Mouse (Mus musculus): Measurements from ENCODE around the gene Pnliprp2. TPM values are rescaled to one million over a fixed set of nuclear protein-coding genes. Genes with fewer than 3 reads are reported as not detected.

Pnliprp2 gene
- polyA plus RNA-seq, 1 experiment from 2014 or later, result 18.4 TPM

DNA sequence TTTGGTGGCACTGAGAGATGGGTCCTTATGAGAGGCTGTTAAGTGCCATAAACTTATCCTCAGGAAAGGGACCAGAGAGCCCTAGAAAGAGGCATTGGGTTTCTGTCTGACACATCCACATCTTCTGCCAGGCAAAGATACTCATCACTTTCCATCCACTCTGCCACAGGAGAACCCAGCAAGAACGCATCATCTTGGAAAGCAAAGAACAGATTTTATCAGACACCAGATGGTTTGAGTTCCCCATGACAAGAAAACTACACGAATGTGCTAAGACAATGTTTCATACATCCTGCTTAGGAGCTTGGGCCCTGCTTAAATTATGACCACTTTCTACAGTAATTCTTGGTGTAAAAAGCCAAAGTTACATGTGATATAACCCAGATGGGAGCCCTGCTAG is 8.7 kb upstream of the Pnliprp2 start:
- H3K4me1 ChIP-seq, result no peaks in the 10 kb centered on the region
- no peak for ATAC-seq (ENCODE audit: insufficient read depth, low FRiP score, low read depth)
- H3K27me3 ChIP-seq (replicated peaks), result no peaks in the 10 kb centered on the region
- H3K4me2 ChIP-seq, result no peak overlapping the region
- no peak overlapping the region for H3K27ac ChIP-seq
- H3K4me3 ChIP-seq (replicated peaks), result no peak overlapping the region
- H3K9me3 ChIP-seq, result no peaks in the 10 kb centered on the region
- H3K9ac ChIP-seq, result no peak overlapping the region
- no peaks in the 10 kb centered on the region for H3K36me3 ChIP-seq
- 64% methylated on average over 2 of the region's 2 CpGs for WGBS

DNA sequence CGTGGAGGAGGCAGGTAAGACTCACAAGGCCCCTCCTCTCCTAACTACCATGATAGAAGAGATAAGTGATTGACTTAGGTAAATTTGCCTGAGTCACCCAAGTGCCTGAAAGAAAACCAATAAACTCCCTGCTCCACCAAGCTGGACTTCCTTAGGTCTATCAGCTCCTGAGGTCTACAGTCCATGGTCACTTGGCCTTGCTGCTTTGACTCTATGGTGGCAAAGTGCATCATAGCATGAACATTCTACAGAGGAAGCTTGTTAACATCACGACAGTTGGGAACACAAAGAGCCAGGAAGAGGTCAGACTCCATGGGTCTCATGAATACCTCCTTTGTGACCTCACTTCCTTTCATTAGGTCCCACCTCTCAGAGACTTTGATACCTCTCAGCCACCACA is 8.0 kb upstream of the Pnliprp2 start:
- H3K4me2 ChIP-seq, result no peak overlapping the region
- WGBS, result 51% methylated on average over 2 of the region's 2 CpGs
- H3K27ac ChIP-seq, result no peak overlapping the region
- ATAC-seq (ENCODE audit: insufficient read depth, low FRiP score, low read depth), result no peak
- H3K9ac ChIP-seq, result no peak overlapping the region
- no peaks in the 10 kb centered on the region for H3K9me3 ChIP-seq
- H3K4me1 ChIP-seq, result no peaks in the 10 kb centered on the region
- H3K36me3 ChIP-seq, result no peaks in the 10 kb centered on the region
- H3K4me3 ChIP-seq (replicated peaks), result no peak overlapping the region
- H3K27me3 ChIP-seq (replicated peaks), result no peaks in the 10 kb centered on the region

DNA sequence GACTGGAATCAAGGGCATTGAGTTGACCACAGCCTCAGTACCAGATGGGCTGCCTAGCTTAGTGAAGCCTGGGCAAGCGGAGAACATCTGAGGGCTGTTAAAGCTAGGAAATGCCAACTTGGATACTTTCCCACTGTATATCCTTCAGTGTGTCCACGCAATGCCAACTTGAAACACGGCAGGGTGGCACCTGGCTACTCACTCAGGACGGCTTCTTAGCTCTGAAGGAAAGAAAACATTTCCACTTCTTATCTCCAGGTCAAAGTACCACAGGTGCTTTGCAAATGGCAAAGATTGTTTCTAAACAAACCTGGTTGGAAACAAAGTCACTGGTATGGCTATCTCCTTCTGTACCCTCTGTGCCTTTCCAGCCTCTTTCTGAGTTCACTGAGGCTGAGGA is 648 bp upstream of the Pnliprp2 start:
- peaks cover 3% of the 10 kb centered on the region; the same call in 1 of the 2 replicates for H3K4me1 ChIP-seq
- 0 out of 2 replicates have a peak overlapping the region, but pooled peaks have one; percentile 32 for H3K27ac ChIP-seq
- H3K4me3 ChIP-seq (replicated peaks), result no peak overlapping the region
- H3K36me3 ChIP-seq, result no peaks in the 10 kb centered on the region
- H3K4me2 ChIP-seq, result no peak overlapping the region
- no peaks in the 10 kb centered on the region for H3K27me3 ChIP-seq (replicated peaks)
- H3K9me3 ChIP-seq, result no peaks in the 10 kb centered on the region
- no peak overlapping the region for H3K9ac ChIP-seq
- no peak for ATAC-seq (ENCODE audit: insufficient read depth, low FRiP score, low read depth)
- 57% methylated on average over 4 of the region's 4 CpGs for whole genome bisulfite sequencing

DNA sequence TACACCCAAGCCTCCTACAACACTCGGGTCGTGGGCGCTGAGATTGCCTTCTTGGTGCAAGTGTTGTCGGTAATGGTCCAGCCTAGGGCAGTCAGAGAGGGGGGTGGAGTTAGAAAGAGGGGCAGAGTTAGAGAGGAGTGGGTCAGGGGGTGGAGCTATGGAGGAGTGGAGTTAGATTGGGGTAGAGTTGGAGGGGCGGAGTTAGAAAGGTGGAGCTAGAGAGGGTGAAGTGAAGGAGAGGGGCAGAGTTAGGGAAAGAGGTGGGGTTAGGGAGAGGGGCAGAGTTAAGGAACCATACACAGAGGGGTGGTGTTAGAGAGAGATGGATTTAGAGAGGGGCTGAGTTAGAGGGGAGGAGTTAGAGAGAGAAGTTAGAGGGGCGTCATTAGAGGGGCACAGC is 2.8 kb downstream of the Pnliprp2 start:
- no peak for ATAC-seq (ENCODE audit: insufficient read depth, low FRiP score, low read depth)
- H3K4me3 ChIP-seq (replicated peaks), result no peak overlapping the region
- no peak overlapping the region for H3K9ac ChIP-seq
- WGBS, result 27% methylated on average over 6 of the region's 6 CpGs
- H3K27ac ChIP-seq, result no peak overlapping the region
- H3K4me2 ChIP-seq, result no peak overlapping the region
- H3K9me3 ChIP-seq, result no peaks in the 10 kb centered on the region
- H3K27me3 ChIP-seq (replicated peaks), result no peaks in the 10 kb centered on the region
- H3K36me3 ChIP-seq, result no peaks in the 10 kb centered on the region
- peaks cover 3% of the 10 kb centered on the region; the same call in 1 of the 2 replicates for H3K4me1 ChIP-seq

DNA sequence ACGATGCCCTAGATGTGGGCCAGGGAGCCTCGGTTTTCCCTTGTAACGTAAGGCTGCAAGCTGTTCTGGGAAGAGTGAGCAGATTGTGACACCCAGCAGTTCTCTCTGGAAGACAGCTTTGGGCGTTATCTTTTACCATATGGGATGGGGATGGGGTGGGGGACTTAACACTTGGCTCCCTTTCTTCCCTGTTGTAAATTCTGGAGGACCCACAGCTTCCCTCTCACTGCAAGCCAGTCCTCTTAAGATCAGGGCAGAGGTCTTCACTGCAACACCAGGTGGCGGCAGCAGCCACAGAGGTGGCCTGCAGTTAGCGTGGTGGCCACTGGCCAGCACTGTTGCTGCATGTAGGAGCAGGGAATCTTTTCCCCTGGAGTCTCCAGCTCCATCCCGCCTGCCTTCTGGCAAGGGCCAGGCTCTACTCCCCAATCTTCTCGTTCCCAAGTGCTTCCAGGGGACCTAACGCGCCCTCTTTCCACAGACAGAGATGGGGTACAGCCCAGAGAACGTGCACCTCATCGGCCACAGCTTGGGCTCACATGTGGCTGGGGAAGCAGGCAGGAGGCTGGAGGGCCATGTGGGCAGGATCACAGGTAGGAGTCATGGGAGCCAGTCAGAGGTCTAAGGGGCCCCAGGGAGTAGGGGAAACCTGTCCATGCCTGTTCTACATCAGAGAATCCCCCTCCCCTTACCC is 3.5 kb downstream of the Pnliprp2 start:
- ATAC-seq (ENCODE audit: insufficient read depth, low FRiP score, low read depth), result peak; percentile 45; the same call in 1 of the 2 replicates
- Histone ChIP-seq H3K36me3 (no peaks in the 10 kb centered on the region), H3K4me3 (replicated peaks) (no peak overlapping the region), H3K4me1 (peaks cover 3% of the 10 kb centered on the region; the same call in 1 of the 2 replicates), H3K27me3 (replicated peaks) (no peaks in the 10 kb centered on the region), H3K9ac (no peak overlapping the region), H3K27ac (no peak overlapping the region), H3K4me2 (no peak overlapping the region), H3K9me3 (no peaks in the 10 kb centered on the region)
- 11% methylated on average over 12 of the region's 12 CpGs for WGBS

DNA sequence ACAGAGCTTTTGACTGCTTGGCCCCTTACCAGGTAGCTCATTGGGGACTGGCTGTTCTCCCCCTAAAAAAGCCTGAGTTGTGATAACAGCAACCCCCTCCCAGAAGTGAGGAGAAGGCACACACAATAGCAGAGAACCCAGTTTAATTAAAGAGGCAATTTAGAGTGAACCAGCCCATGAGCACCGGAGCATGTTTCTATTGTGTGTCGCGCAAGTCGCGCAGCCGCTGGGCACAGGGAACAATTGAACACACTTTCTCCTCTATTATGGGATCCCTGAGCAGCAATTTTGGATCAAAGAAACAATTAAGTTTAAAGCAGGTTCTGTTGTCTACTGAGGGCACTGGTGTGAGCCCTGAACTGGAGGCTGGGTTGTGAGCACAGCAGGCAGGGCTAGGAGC is 7.8 kb downstream of the Pnliprp2 start:
- Histone ChIP-seq H3K4me1 (peaks cover 3% of the 10 kb centered on the region; the same call in 1 of the 2 replicates), H3K9ac (no peak overlapping the region), H3K27me3 (replicated peaks) (no peaks in the 10 kb centered on the region), H3K27ac (no peak overlapping the region), H3K9me3 (no peaks in the 10 kb centered on the region), H3K36me3 (no peaks in the 10 kb centered on the region), H3K4me2 (no peak overlapping the region), H3K4me3 (replicated peaks) (no peak overlapping the region)
- no peak for ATAC-seq (ENCODE audit: insufficient read depth, low FRiP score, low read depth)
- 94% methylated on average over 6 of the region's 6 CpGs for WGBS

DNA sequence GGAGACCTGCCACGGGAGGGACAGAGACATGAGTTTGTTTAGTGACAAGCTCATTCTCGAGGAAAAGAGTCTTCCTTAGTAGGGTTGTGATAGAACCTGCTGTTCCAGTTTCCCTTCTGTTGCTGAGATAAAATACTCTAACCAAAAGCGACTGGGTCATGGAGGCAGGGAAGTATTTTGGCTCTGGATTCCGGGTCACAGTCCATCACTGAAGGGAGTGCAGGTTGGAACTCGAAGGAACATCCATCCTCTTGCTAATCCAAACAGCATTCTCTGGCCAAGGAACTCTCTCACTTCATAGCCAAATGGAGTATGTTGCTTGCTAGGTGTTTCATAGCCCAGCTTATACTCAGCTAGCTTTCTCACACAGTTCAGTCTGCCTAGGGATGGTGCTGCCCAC is 16.9 kb downstream of the Pnliprp2 start:
- no peaks in the 10 kb centered on the region for H3K36me3 ChIP-seq
- 56% methylated on average over 5 of the region's 5 CpGs for WGBS

DNA sequence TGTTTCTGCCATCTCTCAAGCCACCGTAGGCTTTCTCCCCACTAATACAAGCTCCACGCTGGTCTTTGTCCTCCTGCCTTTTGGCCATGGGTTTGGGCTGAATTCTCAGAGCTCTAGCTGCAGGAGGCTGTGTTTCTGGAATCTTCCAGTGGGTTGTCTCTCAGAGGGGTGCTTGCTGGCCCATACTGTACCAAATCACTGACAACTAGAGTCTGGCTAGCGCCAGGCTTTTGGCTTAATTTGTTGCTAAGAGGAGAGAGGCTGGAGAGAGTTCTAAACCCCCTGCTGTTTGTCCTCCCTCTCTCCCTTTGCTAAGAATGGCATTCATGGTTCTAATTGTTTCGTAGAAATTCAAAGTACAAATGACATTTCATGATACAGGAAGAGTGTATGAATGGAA is 22.0 kb downstream of the Pnliprp2 start:
- Histone ChIP-seq H3K4me3 (replicated peaks) (no peak overlapping the region), H3K9ac (no peak overlapping the region), H3K4me1 (no peaks in the 10 kb centered on the region), H3K9me3 (no peaks in the 10 kb centered on the region), H3K36me3 (no peaks in the 10 kb centered on the region), H3K27ac (no peak overlapping the region), H3K27me3 (replicated peaks) (no peaks in the 10 kb centered on the region), H3K4me2 (no peak overlapping the region)
- WGBS, result 71% methylated on average over 4 of the region's 4 CpGs
- ATAC-seq (ENCODE audit: insufficient read depth, low FRiP score, low read depth), result no peak

More for the DNA sequence above, 16.9 kb downstream of the Pnliprp2 start:
- H3K9ac ChIP-seq, result no peak overlapping the region
- H3K9me3 ChIP-seq, result no peaks in the 10 kb centered on the region
- H3K4me1 ChIP-seq, result no peaks in the 10 kb centered on the region
- no peak overlapping the region for H3K4me2 ChIP-seq
- ATAC-seq (ENCODE audit: insufficient read depth, low FRiP score, low read depth), result no peak
- no peak overlapping the region for H3K27ac ChIP-seq
- H3K27me3 ChIP-seq (replicated peaks), result no peaks in the 10 kb centered on the region
- no peak overlapping the region for H3K4me3 ChIP-seq (replicated peaks)

DNA sequence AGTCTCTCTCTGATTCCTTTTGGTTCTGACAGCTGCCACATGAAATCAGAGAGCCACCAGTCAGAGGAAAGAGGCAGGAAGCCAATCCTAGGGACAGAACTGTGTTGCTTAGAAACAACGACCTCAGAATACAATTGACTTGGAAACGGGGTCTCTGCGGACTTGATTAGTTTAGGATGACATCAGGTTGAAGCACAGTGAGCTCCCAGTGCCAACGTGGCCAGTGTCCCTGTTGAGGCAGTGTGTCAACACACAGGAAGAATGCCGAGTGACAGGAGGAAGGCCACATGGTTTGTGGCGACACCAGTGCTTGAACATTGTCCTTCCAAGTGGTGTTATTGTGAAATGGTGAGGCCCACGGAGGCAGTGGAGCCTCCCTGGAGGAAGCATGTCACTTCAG is 24.4 kb downstream of the Pnliprp2 start:
- Histone ChIP-seq H3K4me1 (no peaks in the 10 kb centered on the region), H3K27me3 (replicated peaks) (no peaks in the 10 kb centered on the region), H3K9me3 (no peaks in the 10 kb centered on the region), H3K4me2 (no peak overlapping the region), H3K27ac (no peak overlapping the region), H3K36me3 (no peaks in the 10 kb centered on the region), H3K9ac (no peak overlapping the region), H3K4me3 (replicated peaks) (no peak overlapping the region)
- no peak for ATAC-seq (ENCODE audit: insufficient read depth, low FRiP score, low read depth)
- WGBS, result 56% methylated on average over 7 of the region's 7 CpGs

DNA sequence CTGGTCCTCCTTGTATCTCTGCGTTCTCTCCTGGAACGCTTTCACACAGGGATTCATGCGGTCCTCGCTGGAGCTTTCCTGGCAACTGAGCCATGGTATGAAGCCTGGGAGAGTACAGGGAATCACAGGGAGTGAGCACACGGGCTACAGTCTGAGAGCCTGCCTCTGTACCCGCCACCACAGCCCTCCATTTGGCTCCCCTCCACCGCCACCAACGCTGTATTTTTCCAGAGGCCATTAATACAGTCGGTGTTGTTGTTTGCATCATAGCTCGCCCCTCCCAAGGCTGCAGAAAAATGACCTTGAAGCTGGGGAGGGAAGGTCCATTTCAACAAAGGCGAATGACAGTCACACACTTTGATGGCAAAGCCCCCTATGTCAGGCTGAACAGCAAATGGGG is 29.7 kb downstream of the Pnliprp2 start:
- WGBS, result 73% methylated on average over 11 of the region's 11 CpGs
- ATAC-seq (ENCODE audit: insufficient read depth, low FRiP score, low read depth), result no peak
- H3K4me1 ChIP-seq, result peaks cover 2% of the 10 kb centered on the region; the same call in 1 of the 2 replicates
- no peaks in the 10 kb centered on the region for H3K9me3 ChIP-seq
- H3K9ac ChIP-seq, result no peak overlapping the region
- H3K27ac ChIP-seq, result no peak overlapping the region
- H3K36me3 ChIP-seq, result no peaks in the 10 kb centered on the region
- no peak overlapping the region for H3K4me3 ChIP-seq (replicated peaks)
- H3K4me2 ChIP-seq, result no peak overlapping the region
- H3K27me3 ChIP-seq (replicated peaks), result no peaks in the 10 kb centered on the region

DNA sequence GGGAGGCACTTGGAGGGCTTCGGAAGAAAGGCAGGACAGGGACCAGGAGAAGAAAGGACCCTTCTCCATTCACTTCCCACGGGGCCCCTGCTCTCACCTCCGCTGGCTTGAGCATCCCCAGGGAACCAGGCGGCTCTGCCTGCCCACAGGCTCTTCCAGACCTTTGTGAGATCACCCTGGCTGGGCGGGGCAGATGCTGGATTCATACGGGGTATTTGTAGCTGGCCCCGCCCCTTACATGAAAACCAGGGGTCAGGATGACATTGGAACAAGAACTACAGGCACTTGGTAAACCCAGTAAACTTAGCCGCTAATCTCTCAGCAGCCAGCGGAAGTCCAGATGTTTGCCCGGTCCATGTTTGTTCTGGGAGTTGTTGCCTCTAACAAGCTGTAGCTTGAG is 34.8 kb downstream of the Pnliprp2 start, which contains the start of gene 1700019N19Rik:
Gene 1700019N19Rik, minus strand, starts transcription at position 178 of the 400 bp plus-strand sequence.
- Histone ChIP-seq H3K27ac (no peak within 1 kb of the TSS), H3K4me2 (no peak within 1 kb of the TSS), H3K4me3 (replicated peaks) (no peak within 1 kb of the TSS), H3K4me1 (peaks cover 4% of the 10 kb centered on the region; the same call in 1 of the 2 replicates), H3K36me3 (no peaks in the 10 kb centered on the region), H3K9ac (no peak within 1 kb of the TSS), H3K27me3 (replicated peaks) (no peaks in the 10 kb centered on the region), H3K9me3 (no peaks in the 10 kb centered on the region)
- 48% methylated on average over 10 of the region's 10 CpGs for WGBS
- no peak for ATAC-seq (ENCODE audit: insufficient read depth, low FRiP score, low read depth)

DNA sequence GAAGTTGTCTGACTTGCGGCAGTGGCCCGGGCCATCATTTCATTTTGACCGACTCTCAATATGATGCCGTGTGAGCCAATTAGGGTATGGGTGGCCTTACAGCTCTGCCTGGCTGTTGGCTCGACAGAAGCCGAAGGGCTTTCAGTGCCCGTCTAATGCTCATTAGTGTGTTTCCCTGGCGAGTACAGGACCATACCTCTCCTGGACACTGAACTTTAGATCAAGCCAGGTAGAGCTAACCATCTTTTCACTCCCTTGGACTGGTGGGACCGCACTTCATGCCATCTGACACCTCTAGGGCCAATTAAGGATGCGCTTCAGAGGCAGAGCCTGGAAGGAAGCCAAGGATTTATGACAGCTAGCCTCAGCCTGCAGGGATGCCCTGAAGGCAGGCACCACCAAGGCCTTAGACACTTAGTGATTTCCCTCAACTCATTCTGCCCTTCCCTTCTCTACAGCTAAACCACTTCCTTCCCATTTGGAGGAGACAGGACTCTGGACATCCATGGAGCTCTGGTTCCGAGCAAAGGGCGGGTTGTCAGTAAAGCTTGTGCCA is 35.7 kb downstream of the Pnliprp2 start:
- Histone ChIP-seq H3K36me3 (no peaks in the 10 kb centered on the region), H3K27me3 (replicated peaks) (no peaks in the 10 kb centered on the region), H3K27ac (no peak overlapping the region), H3K4me2 (no peak overlapping the region), H3K9me3 (no peaks in the 10 kb centered on the region), H3K4me3 (replicated peaks) (no peak overlapping the region), H3K9ac (no peak overlapping the region), H3K4me1 (peaks cover 4% of the 10 kb centered on the region; the same call in 1 of the 2 replicates)
- 79% methylated on average over 12 of the region's 12 CpGs for WGBS
- no peak for ATAC-seq (ENCODE audit: insufficient read depth, low FRiP score, low read depth)

All from stomach, embryonic 15.5 days (tissue).